Mouse (Mus musculus) CH12.LX (cell line): ENCODE data around the gene Llgl1.

ENCODE experiments used
- JUND ChIP-seq: conservative IDR thresholded peaks from 2 replicates; pipeline ENCODE4 v1.6.1; 2011; ENCODE audit warnings: low read depth, low read length, improper control_type of control experiment
- MAZ ChIP-seq: IDR thresholded peaks from 2 replicates; pipeline ENCODE4 v1.6.1; 2012; ENCODE audit warnings: low read depth, mild to moderate bottlenecking, inconsistent platforms, low read length, improper control_type of control experiment, moderate library complexity
- POLR2A ChIP-seq: IDR thresholded peaks from 2 replicates; pipeline ENCODE4 v1.6.1; 2011; ENCODE audit warnings: low read depth, mild to moderate bottlenecking, improper control_type of control experiment, low read length
- ZMIZ1 ChIP-seq: IDR thresholded peaks from 2 replicates; pipeline ENCODE4 v1.6.1; 2012; ENCODE audit warnings: low read depth, mild to moderate bottlenecking, inconsistent platforms, low read length, improper control_type of control experiment

- no peak for TF ChIP-seq POLR2A
- no peak for TF ChIP-seq MAZ
- no peak for TF ChIP-seq ZMIZ1
- no peak for TF ChIP-seq JUND
These were observed 16.3 kb downstream of the Llgl1 start for GRCm38 (mm10) chr11:60715833-60716232.
